Mouse (Mus musculus) cerebellum, adult (tissue): ENCODE data around the gene Srebf2.

ENCODE experiments used
- ATAC-seq: cut with Nextera tagmentation; 2 replicates; pipeline ENCODE4 v1.9.2; 2017; ENCODE audit warnings: mild to moderate bottlenecking, moderate library complexity, mixed read lengths; ENCODE audit not compliant: insufficient number of reproducible peaks, low FRiP score, low TSS enrichment

Gene Srebf2

DNA sequence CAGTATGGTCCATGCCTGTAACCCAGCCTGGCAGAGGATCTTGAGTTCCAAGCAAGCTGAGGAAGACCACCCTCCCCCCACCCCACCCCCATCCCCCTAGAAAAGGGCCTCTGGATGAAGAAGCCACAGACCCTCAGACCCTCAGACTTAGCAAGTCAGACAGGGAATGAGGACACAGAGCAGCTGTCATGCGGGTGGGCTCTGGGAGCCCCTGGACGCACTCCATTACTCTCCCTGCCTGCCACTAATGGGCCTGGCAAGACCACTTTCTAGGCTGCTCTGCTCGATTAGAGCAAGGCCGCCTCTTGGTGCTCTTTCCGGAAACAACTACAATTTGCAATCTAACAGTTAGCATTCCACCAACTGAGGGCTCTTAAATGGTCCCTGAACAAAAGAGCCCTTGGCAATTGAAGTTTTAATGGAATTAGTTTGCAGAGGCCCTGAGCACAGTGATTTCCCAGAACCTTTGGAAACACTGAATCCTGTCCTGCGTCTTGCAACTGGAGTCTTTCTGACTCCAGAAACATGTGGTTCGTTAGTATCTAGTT lies 30.8 kb downstream of the Srebf2 start:
- no peak for ATAC-seq

DNA sequence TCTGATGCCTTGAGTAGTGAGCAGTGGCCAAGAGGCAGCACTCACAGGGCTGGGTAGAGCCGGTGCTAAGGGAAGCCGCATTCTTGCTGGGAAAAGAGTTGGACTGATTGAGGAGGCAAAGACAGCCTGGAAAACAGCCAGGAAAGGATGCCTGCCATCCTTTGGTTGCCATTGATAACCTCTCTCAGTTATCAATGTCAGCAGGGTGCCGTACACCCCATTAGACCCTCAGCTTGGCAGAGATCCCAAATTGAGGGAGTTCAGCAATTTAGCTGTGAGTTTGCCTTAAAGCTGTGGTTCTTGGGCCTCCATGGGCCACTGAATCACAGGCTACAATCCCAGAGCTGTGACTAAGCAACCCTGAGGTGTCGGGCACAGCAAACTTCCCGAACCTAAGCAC lies 34.1 kb downstream of the Srebf2 start:
- no peak for ATAC-seq

GRCm38 (mm10) chr15:82182311-82182710 lies 35.3 kb downstream of the Srebf2 start:
- ATAC-seq, result no peak

DNA sequence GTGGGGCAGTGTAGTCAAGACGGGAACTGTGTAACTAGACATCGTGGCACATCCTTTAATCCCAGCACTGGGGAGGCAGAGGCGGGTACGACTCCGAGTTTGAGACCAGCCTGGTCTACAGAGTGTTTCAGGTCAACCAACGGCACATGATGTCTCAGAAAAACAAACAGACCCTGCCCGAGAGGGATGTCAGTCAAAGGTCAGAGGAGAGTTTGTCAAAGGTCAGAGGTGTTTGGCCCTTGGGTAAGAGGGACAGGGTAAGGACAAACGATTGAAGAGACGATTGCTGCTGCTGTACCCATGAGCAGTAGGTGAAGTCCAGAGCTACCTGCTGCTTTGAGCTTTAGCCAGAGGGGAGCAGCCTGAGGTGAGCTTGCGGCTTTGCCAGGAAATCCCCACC lies 36.6 kb downstream of the Srebf2 start:
- no peak for ATAC-seq

DNA sequence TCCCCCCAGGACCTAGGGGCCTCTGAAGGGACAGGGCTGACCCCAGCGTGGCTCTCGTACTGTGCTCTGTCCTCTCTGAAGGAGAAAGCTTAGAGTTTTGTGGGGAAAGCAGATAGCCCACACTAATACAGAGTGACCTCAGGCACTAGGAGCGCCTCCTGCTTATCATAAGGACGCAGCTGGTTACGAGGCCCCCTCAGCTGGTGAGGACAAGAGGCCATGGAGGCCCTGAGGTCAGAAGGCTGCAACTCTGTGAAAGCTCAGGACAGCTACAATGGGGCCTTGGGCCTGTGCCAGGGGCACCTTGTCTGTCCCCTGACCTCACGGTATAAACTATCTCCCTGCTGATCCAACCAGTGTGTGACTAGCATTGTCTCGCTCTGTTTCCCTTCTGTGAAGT lies 37.2 kb downstream of the Srebf2 start:
- ATAC-seq, result no peak

DNA sequence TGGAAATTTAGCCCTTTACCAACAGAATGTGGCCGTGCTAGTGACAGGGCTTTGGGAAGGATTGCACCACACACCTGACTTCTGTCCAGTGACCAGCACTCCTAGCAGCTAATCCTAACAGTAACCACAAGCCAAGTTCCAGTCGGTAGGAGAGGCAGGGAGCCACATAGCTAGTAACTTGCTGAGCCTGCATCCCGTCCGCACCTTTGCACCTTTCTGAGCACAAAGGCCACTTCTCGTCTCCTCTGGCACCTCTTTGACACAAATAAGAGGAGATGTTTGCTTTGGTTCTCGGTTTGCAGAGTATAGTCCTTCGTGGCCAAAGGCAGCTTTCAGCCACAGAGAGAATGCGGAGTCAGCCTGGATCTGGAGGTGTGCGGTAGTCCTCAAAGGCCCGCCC lies 37.7 kb downstream of the Srebf2 start:
- ATAC-seq, result no peak

GRCm38 (mm10) chr15:82185062-82185783 lies 38.2 kb downstream of the Srebf2 start:
- ATAC-seq, result no peak

- ATAC-seq, result no peak
These were observed 39.1 kb downstream of the Srebf2 start for GRCm38 (mm10) chr15:82186131-82186530.

GRCm38 (mm10) chr15:82186931-82187330 lies 40.0 kb downstream of the Srebf2 start:
- ATAC-seq, result no peak

- no peak for ATAC-seq
These were observed 40.4 kb downstream of the Srebf2 start for GRCm38 (mm10) chr15:82187401-82187800.

GRCm38 (mm10) chr15:82187924-82188323 lies 40.9 kb downstream of the Srebf2 start:
- no peak for ATAC-seq

- ATAC-seq, result no peak
These were observed 41.7 kb downstream of the Srebf2 start for GRCm38 (mm10) chr15:82188481-82189240.

DNA sequence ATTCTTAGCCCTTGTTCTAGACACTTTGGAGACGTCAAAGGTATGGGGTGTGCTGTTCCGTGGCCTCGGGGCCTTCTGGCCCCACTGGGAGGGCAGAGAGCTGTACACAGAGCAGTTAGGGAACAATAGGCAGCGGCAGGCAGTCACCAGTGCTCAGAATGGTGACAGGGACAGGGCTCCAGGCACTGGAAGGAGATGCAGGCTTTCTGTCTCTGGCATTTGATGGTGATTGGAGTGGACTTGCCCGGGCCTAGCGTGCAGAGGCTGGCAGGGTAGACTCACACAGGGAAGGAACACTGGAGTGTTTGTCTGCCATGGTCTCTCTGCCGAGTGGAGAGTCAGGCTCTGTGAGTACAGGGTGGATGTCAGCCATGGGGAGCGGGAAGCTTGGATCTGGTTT lies 45.6 kb downstream of the Srebf2 start:
- no peak for ATAC-seq

DNA sequence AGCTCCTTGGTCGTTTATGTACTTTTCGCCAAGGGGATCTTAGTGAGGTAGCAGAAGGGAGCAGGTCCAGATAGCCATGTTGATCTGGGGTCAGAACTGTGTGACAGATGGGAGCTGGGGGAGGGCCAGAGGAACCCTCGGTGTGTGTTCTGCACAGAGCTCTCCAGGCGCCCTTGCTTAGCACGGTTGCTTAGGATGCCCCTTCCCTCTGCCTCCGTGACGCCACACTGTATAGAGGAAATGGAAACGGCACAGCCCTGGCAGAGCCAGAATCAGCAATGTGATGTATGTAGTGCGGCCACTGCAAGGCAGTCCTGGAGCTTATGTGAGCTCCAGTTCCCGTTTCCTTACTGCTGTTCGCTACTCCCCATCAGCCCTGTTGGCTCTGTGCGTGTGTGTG lies 49.3 kb downstream of the Srebf2 start:
- ATAC-seq, result peak; percentile 55; the same call in 1 of the 2 replicates

DNA sequence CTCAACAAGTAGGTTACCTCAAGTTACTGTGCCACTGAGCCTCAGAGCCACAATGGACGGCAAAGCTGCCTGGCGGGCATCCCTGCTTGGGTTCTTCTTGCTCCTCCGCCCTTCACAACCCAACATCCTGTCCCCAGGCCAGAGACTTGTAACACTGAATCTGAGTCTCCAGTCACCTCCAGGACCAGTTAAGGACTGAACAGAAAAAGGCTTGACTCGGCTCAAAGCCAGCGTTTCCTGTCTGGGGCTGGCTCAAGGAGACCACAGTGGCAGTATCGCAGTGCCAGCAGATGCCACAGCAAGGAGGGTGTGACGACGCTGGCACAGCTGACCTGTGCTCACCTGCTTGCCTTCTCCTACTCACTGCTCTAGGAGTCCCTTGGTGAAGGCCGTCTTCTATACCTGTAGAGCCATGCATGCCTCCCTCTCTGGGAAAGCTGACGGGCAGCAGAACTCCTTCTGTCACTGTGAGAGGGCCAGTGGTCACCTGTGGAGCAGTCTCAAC lies 50.3 kb downstream of the Srebf2 start:
- no peak for ATAC-seq

- ATAC-seq, result no peak
These were observed 51.0 kb downstream of the Srebf2 start for GRCm38 (mm10) chr15:82197937-82198336.

GRCm38 (mm10) chr15:82198342-82198741 lies 51.4 kb downstream of the Srebf2 start:
- ATAC-seq, result no peak

GRCm38 (mm10) chr15:82199546-82199945 lies 52.6 kb downstream of the Srebf2 start:
- no peak for ATAC-seq

DNA sequence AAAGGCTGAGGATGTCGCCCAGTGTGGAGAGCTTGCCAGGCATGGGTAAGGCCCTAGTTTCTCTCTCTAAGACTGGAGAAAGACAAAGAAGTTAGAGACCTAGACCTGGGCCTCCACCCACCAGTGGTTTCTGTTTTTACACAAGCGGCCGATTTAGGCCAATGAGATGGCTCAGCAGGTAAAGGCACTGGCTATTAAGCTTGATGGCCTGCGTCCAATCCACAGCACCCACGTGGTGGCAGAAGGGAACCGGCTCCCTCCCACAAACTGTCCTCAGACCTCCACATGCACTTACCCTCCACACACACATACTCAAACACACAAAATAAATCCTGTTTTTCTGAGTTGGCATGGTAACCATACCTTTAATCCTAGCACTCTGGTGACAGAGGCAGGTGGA lies 55.1 kb downstream of the Srebf2 start:
- no peak for ATAC-seq

DNA sequence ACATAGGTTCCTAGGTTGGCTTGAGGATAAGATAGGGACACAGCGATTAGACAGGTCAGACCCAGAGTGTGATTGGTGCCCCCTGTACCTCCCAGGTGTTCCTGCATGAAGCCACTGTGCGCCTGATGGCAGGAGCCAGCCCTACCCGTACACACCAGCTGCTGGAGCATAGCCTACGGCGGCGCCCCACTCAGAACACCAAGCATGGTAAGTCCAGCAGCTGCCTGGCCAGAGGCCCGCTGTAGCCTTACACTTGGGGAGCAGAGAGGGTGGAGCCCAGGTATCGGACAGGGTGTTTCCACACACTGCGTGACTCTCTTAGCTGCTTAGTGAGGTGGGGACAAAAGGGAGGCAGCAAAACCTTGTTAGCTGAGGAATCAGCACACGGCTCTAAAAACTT lies 56.1 kb downstream of the Srebf2 start:
- ATAC-seq, result no peak

DNA sequence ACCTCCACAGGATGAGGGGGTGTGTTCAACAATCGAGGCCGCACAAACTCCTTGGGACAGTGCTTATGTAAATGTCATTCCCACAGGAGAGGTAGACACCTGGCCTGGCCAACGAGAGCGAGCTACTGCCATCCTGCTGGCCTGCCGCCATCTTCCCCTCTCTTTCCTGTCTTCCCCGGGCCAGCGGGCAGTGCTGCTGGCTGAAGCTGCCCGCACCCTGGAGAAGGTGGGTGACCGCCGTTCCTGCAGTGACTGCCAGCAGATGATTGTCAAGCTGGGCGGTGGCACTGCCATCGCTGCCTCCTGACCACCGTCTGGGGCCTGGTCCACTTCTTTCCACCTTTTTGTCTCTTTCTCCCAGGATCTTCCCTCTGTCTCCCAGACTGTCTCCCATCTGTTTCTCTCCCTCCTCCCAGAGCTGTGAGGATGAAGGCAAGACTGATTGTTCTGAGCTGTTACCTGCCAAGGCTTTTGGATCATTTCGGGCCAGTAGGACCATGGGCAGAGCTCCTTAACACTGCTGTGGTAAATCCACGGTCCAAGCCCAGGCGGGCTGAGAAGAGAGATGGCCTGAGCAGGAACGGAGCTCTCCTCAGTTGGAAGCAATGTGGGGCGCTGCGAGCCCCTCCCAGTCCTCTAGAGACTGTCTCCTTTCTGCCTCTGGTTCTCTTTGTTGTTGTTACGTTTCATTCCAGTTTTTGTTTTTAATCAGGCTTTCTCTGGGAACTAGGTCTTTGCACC lies 56.8 kb downstream of the Srebf2 start:
- 0 out of 2 replicates have a peak, but pooled peaks have one; percentile 28 for ATAC-seq
